ENCODE assay signal across 16 mouse cellular contexts in genomic region chr1:153102296-153103185, GRCm38 (mm10).
DNase-seq lines count a peak whose midpoint lies in the region; ATAC-seq and TF ChIP-seq lines count a peak whose summit lies in the region.
"Had no signal": no experiment of that assay in that cellular context is flagged by ENCODE, and none has a peak within 500 bp of the region (broad histone marks: within the 10 kb centered on the region; RNA-seq: fewer than 3 reads in every experiment).

No protein-coding gene starts in this region.

- no peak overlapping the region for H3K4me2 ChIP-seq in heart, embryonic 11.5 days
- H3K4me2 ChIP-seq: forebrain, embryonic 15.5 days; hindbrain, embryonic 15.5 days; liver, embryonic 12.5 days; lung, embryonic 15.5 days; midbrain, embryonic 13.5 days had no signal

- TF ChIP-seq RAD21 in MEL (IDR thresholded peaks at IDR 0.05; ENCODE audit: low read depth, low read length), result no peak

- H3K9me3 ChIP-seq in heart, embryonic 10.5 days, result no peaks in the 10 kb centered on the region
- no peaks in the 10 kb centered on the region for H3K9me3 ChIP-seq in heart, embryonic 11.5 days (replicated peaks; ENCODE audit: control insufficient read depth, low read length)
- H3K9me3 ChIP-seq in MEL (replicated peaks; ENCODE audit: insufficient read depth, low read length), result no peaks in the 10 kb centered on the region
- H3K9me3 ChIP-seq: forebrain, embryonic 15.5 days; hindbrain, embryonic 15.5 days; liver, embryonic 12.5 days; lung, embryonic 15.5 days; midbrain, embryonic 13.5 days had no signal

- H3K36me3 ChIP-seq in heart, embryonic 10.5 days, result no peaks in the 10 kb centered on the region
- no peaks in the 10 kb centered on the region for H3K36me3 ChIP-seq in heart, embryonic 11.5 days (ENCODE audit: control insufficient read depth, insufficient read depth, low read length)
- no peaks in the 10 kb centered on the region for H3K36me3 ChIP-seq in MEL (ENCODE audit: control insufficient read depth in 1 of 2, insufficient read depth in 2 of 2, low read length in 2 of 2)
- H3K36me3 ChIP-seq: forebrain, embryonic 15.5 days; liver, embryonic 12.5 days; lung, embryonic 15.5 days had no signal

- H3K4me3 ChIP-seq in heart, embryonic 10.5 days, result no peak overlapping the region
- H3K4me3 ChIP-seq in heart, embryonic 11.5 days (ENCODE audit: low read depth, low read length), result no peak overlapping the region
- H3K4me3 ChIP-seq in MEL (ENCODE audit: control insufficient read depth in 1 of 2, insufficient read depth in 1 of 2, low read depth in 2 of 2, low read length in 2 of 2), result no peak overlapping the region
- H3K4me3 ChIP-seq: forebrain, embryonic 15.5 days; hindbrain, embryonic 15.5 days; liver, embryonic 12.5 days; lung, embryonic 15.5 days; midbrain, embryonic 13.5 days had no signal

- TF ChIP-seq POLR2A in MEL (IDR thresholded peaks at IDR 0.05; ENCODE audit: control insufficient read depth in 1 of 2, insufficient read depth in 1 of 2, low read depth in 1 of 2, low read length in 2 of 2, poor library complexity in 1 of 2), result no peak

- no peaks in the 10 kb centered on the region for H3K79me2 ChIP-seq in MEL (ENCODE audit: control insufficient read depth, insufficient read depth, low read length, poor library complexity)

- peak overlapping the region; percentile 36; the same call in 1 of the 2 replicates for H3K27ac ChIP-seq in heart, embryonic 10.5 days
- no peak overlapping the region for H3K27ac ChIP-seq in heart, embryonic 11.5 days (ENCODE audit: low read depth, low read length)
- H3K27ac ChIP-seq in MEL (ENCODE audit: control insufficient read depth, low read depth, low read length), result no peak overlapping the region
- H3K27ac ChIP-seq: forebrain, embryonic 15.5 days; hindbrain, embryonic 15.5 days; liver, embryonic 12.5 days; lung, embryonic 15.5 days; midbrain, embryonic 13.5 days had no signal

- no peak for ATAC-seq in heart, embryonic 11.5 days (replicated peaks; ENCODE audit: insufficient number of reproducible peaks, low FRiP score, low TSS enrichment)
- ATAC-seq: forebrain, embryonic 15.5 days; intestine, postnatal 0 days; liver, embryonic 12.5 days; midbrain, embryonic 13.5 days had no signal

- H3K9ac ChIP-seq in heart, embryonic 11.5 days (ENCODE audit: low read depth, low read length), result no peak overlapping the region
- H3K9ac ChIP-seq in MEL (ENCODE audit: control insufficient read depth, low read depth, low read length, poor library complexity, severe bottlenecking), result no peak overlapping the region
- H3K9ac ChIP-seq: forebrain, embryonic 15.5 days; hindbrain, embryonic 15.5 days; liver, embryonic 12.5 days; lung, embryonic 15.5 days; midbrain, embryonic 13.5 days had no signal

- 91% methylated on average over 17 of the region's 17 CpGs for WGBS in heart, embryonic 10.5 days
- 90% methylated on average over 17 of the region's 17 CpGs for WGBS in heart, embryonic 11.5 days (ENCODE audit: insufficient replicate concordance)

- no peak for TF ChIP-seq EP300 in MEL (IDR thresholded peaks at IDR 0.05; ENCODE audit: low read depth in 1 of 2, low read length in 2 of 2)

- no peak for TF ChIP-seq CTCF in MEL (IDR thresholded peaks at IDR 0.05 in 2 of 3, conservative IDR thresholded peaks at IDR 0.05 in 1 of 3; ENCODE audit: control insufficient read depth in 1 of 3, insufficient read depth in 1 of 3, low read depth in 2 of 3, low read length in 3 of 3, poor library complexity in 1 of 3, severe bottlenecking in 1 of 3)

- no peak for DNase-seq in heart, embryonic 10.5 days (ENCODE audit: low spot score)
- DNase-seq in 416B (ENCODE audit: low read depth) (peak; percentile 42), MEL (ENCODE audit: low read depth, low spot score) (peak; percentile 20)
- DNase-seq in heart, postnatal 14 days, result peak; percentile 25 to 44
- DNase-seq in embryo, embryonic 11 days, result no peak
- DNase-seq in urinary bladder, adult 2 months (ENCODE audit: low spot score), result no peak
- DNase-seq: cerebellum, adult 9-11 months; left cerebral cortex, postnatal 4 days; thymus, adult 18-20 months had no signal

- peaks cover 47% of the 10 kb centered on the region for H3K4me1 ChIP-seq in heart, embryonic 10.5 days
- H3K4me1 ChIP-seq in heart, embryonic 11.5 days (ENCODE audit: control insufficient read depth, insufficient read depth, low read length), result peaks cover 24% of the 10 kb centered on the region
- no peaks in the 10 kb centered on the region; a peak in 1 of 4 replicates for H3K4me1 ChIP-seq in MEL (ENCODE audit: control insufficient read depth in 1 of 2, insufficient read depth in 2 of 2, low read length in 2 of 2)
- H3K4me1 ChIP-seq: forebrain, embryonic 15.5 days had no signal

- intact Hi-C loops in heart, postnatal 14 days (cut with DNase I), result loop anchor here (5.0 kb wide), 1 partner anchor 230 kb away; the partner anchor contains the start of gene Lamc1

- H3K27me3 ChIP-seq in heart, embryonic 10.5 days (ENCODE audit: insufficient read depth, poor library complexity, severe bottlenecking), result no peaks in the 10 kb centered on the region
- H3K27me3 ChIP-seq in heart, embryonic 11.5 days (ENCODE audit: control insufficient read depth, insufficient read depth, low read length), result no peaks in the 10 kb centered on the region
- no peaks in the 10 kb centered on the region for H3K27me3 ChIP-seq in MEL (ENCODE audit: control insufficient read depth in 1 of 2, insufficient read depth in 2 of 2, low read length in 2 of 2)
- H3K27me3 ChIP-seq: forebrain, embryonic 15.5 days; hindbrain, embryonic 15.5 days; liver, embryonic 12.5 days; lung, embryonic 15.5 days; midbrain, embryonic 13.5 days had no signal

TF ChIP-seq in MEL, 35 proteins besides CTCF, POLR2A, EP300 and RAD21:
- no peak for TF ChIP-seq POLR2AphosphoS2 (IDR thresholded peaks at IDR 0.05; ENCODE audit: low read length)
- TF ChIP-seq USF1 (IDR thresholded peaks at IDR 0.05; ENCODE audit: low read depth, low read length), result no peak
- no peak for TF ChIP-seq GATA1 (IDR thresholded peaks at IDR 0.05; ENCODE audit: low read depth, low read length)
- no peak for TF ChIP-seq SIN3A (IDR thresholded peaks at IDR 0.05; ENCODE audit: low read length)
- TF ChIP-seq MEF2A (IDR thresholded peaks at IDR 0.05; ENCODE audit: extremely low read depth, insufficient replicate concordance, low read depth, low read length, poor library complexity, severe bottlenecking), result no peak
- no peak for TF ChIP-seq TBP (IDR thresholded peaks at IDR 0.05; ENCODE audit: low read depth, low read length)
- TF ChIP-seq ZNF384 (IDR thresholded peaks at IDR 0.05; ENCODE audit: low read depth, low read length), result no peak
- no peak for TF ChIP-seq ZC3H11A (IDR thresholded peaks at IDR 0.05; ENCODE audit: low read depth, low read length)
- TF ChIP-seq SMC3 (IDR thresholded peaks at IDR 0.05; ENCODE audit: low read depth, low read length), result no peak
- TF ChIP-seq RCOR1 (IDR thresholded peaks at IDR 0.05; ENCODE audit: low read depth, low read length), result no peak
- no peak for TF ChIP-seq MYC (IDR thresholded peaks at IDR 0.05; ENCODE audit: low read depth, low read length)

Comparison
In these comparisons a context has a peak if more than half of its experiments do, and no peak if none do; other contexts are left out.
1. DNase-seq: peak in 416B (single experiment), MEL (single experiment) and heart, postnatal 14 days (2 of 2); none in heart, embryonic 10.5 days (single experiment), embryo, embryonic 11 days (single experiment) and urinary bladder, adult 2 months (single experiment).